Mouse (Mus musculus): ENCODE results near the gene Pfkfb3. TPM values are rescaled to one million over a fixed set of nuclear protein-coding genes. Genes with fewer than 3 reads are reported as not detected.
"Not testable (repeated sequence)": the region's sequence is repeated elsewhere in the genome, so short reads cannot be mapped to it uniquely, and the experiment has no call there.

Pfkfb3 gene
- total RNA-seq, 2 experiments from 2014 or later, result 18.1 to 28.5 TPM

GRCm38 (mm10) chr2:11552966-11553451 is 868 bp downstream of the Pfkfb3 start:
- no peak for DNase-seq (ENCODE audit: low spot score in 2 of 2)
- intact Hi-C loops (cut with DNase I), result no loop called here

- DNase-seq (ENCODE audit: low spot score in 2 of 2), result no peak
- intact Hi-C loops (cut with DNase I), result no loop called here
Observed at GRCm38 (mm10) chr2:11552297-11552821, 1.5 kb downstream of the Pfkfb3 start.

- intact Hi-C loops (cut with DNase I), result no loop called here
- no peak for DNase-seq (ENCODE audit: low spot score in 2 of 2)
Observed at GRCm38 (mm10) chr2:11551726-11552125, 2.2 kb downstream of the Pfkfb3 start.

GRCm38 (mm10) chr2:11548508-11548907 is 5.4 kb downstream of the Pfkfb3 start:
- intact Hi-C loops (cut with DNase I), result no loop called here
- no peak for DNase-seq (ENCODE audit: low spot score in 2 of 2)

- DNase-seq (ENCODE audit: low spot score in 2 of 2), result peak in 1 of 2 experiments; percentile 30
- intact Hi-C loops (cut with DNase I), result no loop called here
Observed at GRCm38 (mm10) chr2:11547609-11548008, 6.3 kb downstream of the Pfkfb3 start.

GRCm38 (mm10) chr2:11546091-11546490 is 7.8 kb downstream of the Pfkfb3 start:
- DNase-seq (ENCODE audit: low spot score in 2 of 2), result no peak
- intact Hi-C loops (cut with DNase I), result no loop called here

GRCm38 (mm10) chr2:11545380-11545779 is 8.5 kb downstream of the Pfkfb3 start:
- no peak for DNase-seq (ENCODE audit: low spot score in 2 of 2)
- intact Hi-C loops (cut with DNase I), result no loop called here

GRCm38 (mm10) chr2:11544342-11544741 is 9.5 kb downstream of the Pfkfb3 start:
- intact Hi-C loops (cut with DNase I), result no loop called here
- no peak for DNase-seq (ENCODE audit: low spot score in 2 of 2)

GRCm38 (mm10) chr2:11543158-11543557 is 10.7 kb downstream of the Pfkfb3 start:
- intact Hi-C loops (cut with DNase I), result loop anchor here (2.0 kb wide), 2 partner anchors 40 to 212 kb away; no protein-coding TSS in a partner anchor
- peak in 1 of 2 experiments; percentile 21 for DNase-seq (ENCODE audit: low spot score in 2 of 2)

GRCm38 (mm10) chr2:11542640-11543039 is 11.2 kb downstream of the Pfkfb3 start:
- intact Hi-C loops (cut with DNase I), result loop anchor here (2.0 kb wide), 2 partner anchors 40 to 212 kb away; no protein-coding TSS in a partner anchor
- DNase-seq (ENCODE audit: low spot score in 2 of 2), result peak; percentile 67 to 74

GRCm38 (mm10) chr2:11542121-11542520 is 11.8 kb downstream of the Pfkfb3 start:
- no peak for DNase-seq (ENCODE audit: low spot score in 2 of 2)

GRCm38 (mm10) chr2:11541528-11541927 is 12.3 kb downstream of the Pfkfb3 start:
- intact Hi-C loops (cut with DNase I), result not testable (repeated sequence)

More at GRCm38 (mm10) chr2:11542121-11542520, 11.8 kb downstream of the Pfkfb3 start:
- intact Hi-C loops (cut with DNase I), result loop anchor here (2.0 kb wide), 2 partner anchors 39 to 211 kb away; no protein-coding TSS in a partner anchor

GRCm38 (mm10) chr2:11535966-11536365 is 17.9 kb downstream of the Pfkfb3 start:
- DNase-seq (ENCODE audit: low spot score in 2 of 2), result no peak
- intact Hi-C loops (cut with DNase I), result no loop called here

More at GRCm38 (mm10) chr2:11541528-11541927, 12.3 kb downstream of the Pfkfb3 start:
- not testable (repeated sequence) for DNase-seq (ENCODE audit: low spot score in 2 of 2)

- peak; percentile 91 to 96 for DNase-seq (ENCODE audit: low spot score in 2 of 2)
- intact Hi-C loops (cut with DNase I), result no loop called here
Observed at GRCm38 (mm10) chr2:11535412-11535928, 18.4 kb downstream of the Pfkfb3 start.

- DNase-seq (ENCODE audit: low spot score in 2 of 2), result peak in 1 of 2 experiments; percentile 57
- intact Hi-C loops (cut with DNase I), result no loop called here
Observed at GRCm38 (mm10) chr2:11534826-11535225, 19.1 kb downstream of the Pfkfb3 start.

- intact Hi-C loops (cut with DNase I), result no loop called here
- DNase-seq (ENCODE audit: low spot score in 2 of 2), result peak; percentile 60 to 73
Observed at GRCm38 (mm10) chr2:11530101-11530500, 23.8 kb downstream of the Pfkfb3 start.

GRCm38 (mm10) chr2:11526063-11526462 is 27.8 kb downstream of the Pfkfb3 start:
- intact Hi-C loops (cut with DNase I), result no loop called here
- DNase-seq (ENCODE audit: low spot score in 2 of 2), result no peak

GRCm38 (mm10) chr2:11524736-11525135 is 29.1 kb downstream of the Pfkfb3 start:
- intact Hi-C loops (cut with DNase I), result no loop called here
- no peak for DNase-seq (ENCODE audit: low spot score in 2 of 2)

GRCm38 (mm10) chr2:11521758-11522157 is 32.1 kb downstream of the Pfkfb3 start:
- intact Hi-C loops (cut with DNase I), result no loop called here

GRCm38 (mm10) chr2:11520786-11521185 is 33.1 kb downstream of the Pfkfb3 start:
- intact Hi-C loops (cut with DNase I), result no loop called here
- DNase-seq (ENCODE audit: low spot score in 2 of 2), result no peak

More at GRCm38 (mm10) chr2:11521758-11522157, 32.1 kb downstream of the Pfkfb3 start:
- no peak for DNase-seq (ENCODE audit: low spot score in 2 of 2)

GRCm38 (mm10) chr2:11515828-11516227 is 38.0 kb downstream of the Pfkfb3 start:
- DNase-seq (ENCODE audit: low spot score in 2 of 2), result no peak
- intact Hi-C loops (cut with DNase I), result no loop called here

Measured in left cerebral cortex, postnatal 14 days (tissue).